Mouse (Mus musculus): ENCODE measurements around the gene Rasal2.

DNA sequence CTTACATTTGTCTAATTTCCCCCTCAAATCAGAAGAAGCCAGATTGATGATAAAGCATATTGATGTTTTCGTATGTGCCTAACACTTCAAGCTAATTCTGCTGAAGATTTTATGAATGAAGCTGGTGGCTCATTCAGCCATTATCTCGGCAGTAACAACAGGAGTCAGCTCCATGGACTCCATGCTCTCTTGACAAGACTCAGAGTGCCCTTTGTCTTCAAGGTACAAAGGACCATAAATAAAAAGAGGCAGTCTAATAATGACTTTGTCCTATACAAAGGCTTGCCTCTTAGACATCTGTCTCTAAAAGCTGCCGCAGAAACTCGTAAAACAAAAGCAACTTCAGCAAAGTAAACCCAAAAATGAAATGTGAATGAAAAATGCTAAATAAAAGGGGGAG, 24.4 kb downstream of the Rasal2 start:
- TF ChIP-seq CTCF (IDR thresholded peaks at IDR 0.05; ENCODE audit: low read depth): no peak
- TF ChIP-seq EP300 (optimal IDR thresholded peaks at IDR 0.05): no peak

Data from stomach, postnatal 0 days (tissue).